In the genomic region with DNA sequence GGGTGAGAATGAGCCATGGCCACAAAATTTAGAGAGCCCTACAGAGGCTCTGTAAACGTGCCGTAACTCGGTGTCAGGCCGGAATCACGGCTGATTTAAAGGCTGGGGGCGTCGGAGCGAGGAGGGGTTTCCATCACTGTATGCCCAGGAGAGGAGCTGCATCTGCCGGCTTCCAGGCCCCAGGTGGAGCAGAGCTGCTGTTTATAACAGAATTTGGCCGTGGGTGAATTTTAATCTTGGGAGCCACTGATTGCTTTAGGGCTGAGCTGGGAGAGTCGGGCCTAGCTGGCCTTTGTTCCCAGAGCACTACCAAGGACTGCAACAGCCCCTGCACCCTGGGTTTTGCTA, we compare ENCODE assay signal across 12 mouse cellular contexts.
DNase-seq lines count a peak whose midpoint lies in the region; ATAC-seq lines count a peak whose summit lies in the region.
"Had no signal": no experiment of that assay in that cellular context is flagged by ENCODE, and none has a peak within 500 bp of the region (broad histone marks: within the 10 kb centered on the region; RNA-seq: fewer than 3 reads in every experiment).

No protein-coding gene starts in this region.

- H3K4me1 ChIP-seq in midbrain, embryonic 10.5 days, result peaks cover 9% of the 10 kb centered on the region
- H3K4me1 ChIP-seq in midbrain, embryonic 16.5 days (ENCODE audit: control insufficient read depth, insufficient read depth, low read length), result no peaks in the 10 kb centered on the region; the same call in 1 of the 2 replicates
- peaks cover 33% of the 10 kb centered on the region for H3K4me1 ChIP-seq in hindbrain, embryonic 12.5 days
- H3K4me1 ChIP-seq in limb, embryonic 13.5 days, result peaks cover 34% of the 10 kb centered on the region
- H3K4me1 ChIP-seq in neural tube, embryonic 14.5 days (ENCODE audit: control insufficient read depth, insufficient read depth, low read length), result peaks cover 20% of the 10 kb centered on the region

- peak overlapping the region; percentile 67 for H3K27ac ChIP-seq in midbrain, embryonic 10.5 days (replicated peaks)
- H3K27ac ChIP-seq in midbrain, embryonic 16.5 days (ENCODE audit: low read length), result no peak overlapping the region
- peak overlapping the region; percentile 86 for H3K27ac ChIP-seq in hindbrain, embryonic 12.5 days
- peak overlapping the region; percentile 55; the same call in 1 of the 2 replicates for H3K27ac ChIP-seq in limb, embryonic 13.5 days
- H3K27ac ChIP-seq in neural tube, embryonic 14.5 days (ENCODE audit: low read depth, low read length), result peak overlapping the region; percentile 75
- H3K27ac ChIP-seq: embryonic facial prominence, embryonic 12.5 days had no signal

- no peak for ATAC-seq in midbrain, embryonic 16.5 days
- peak; percentile 71 for ATAC-seq in hindbrain, embryonic 12.5 days (ENCODE audit: low FRiP score)
- ATAC-seq in limb, embryonic 13.5 days (ENCODE audit: low FRiP score, low read depth), result no peak
- ATAC-seq in neural tube, embryonic 14.5 days (ENCODE audit: low read depth), result peak; percentile 74

- H3K9ac ChIP-seq in midbrain, embryonic 16.5 days (ENCODE audit: low read depth, low read length), result no peak overlapping the region
- no peak overlapping the region for H3K9ac ChIP-seq in hindbrain, embryonic 12.5 days
- no peak overlapping the region for H3K9ac ChIP-seq in limb, embryonic 13.5 days
- H3K9ac ChIP-seq in neural tube, embryonic 14.5 days (replicated peaks; ENCODE audit: low read depth, low read length), result 0 out of 2 replicates have a peak overlapping the region, but pooled peaks have one; percentile 7
- H3K9ac ChIP-seq: embryonic facial prominence, embryonic 12.5 days had no signal

- no peaks in the 10 kb centered on the region for H3K27me3 ChIP-seq in midbrain, embryonic 10.5 days (ENCODE audit: low read depth, poor library complexity, severe bottlenecking)
- H3K27me3 ChIP-seq in midbrain, embryonic 16.5 days (ENCODE audit: control insufficient read depth, insufficient read depth, low read depth, low read length), result no peaks in the 10 kb centered on the region
- H3K27me3 ChIP-seq in hindbrain, embryonic 12.5 days, result no peaks in the 10 kb centered on the region
- no peaks in the 10 kb centered on the region for H3K27me3 ChIP-seq in limb, embryonic 13.5 days
- H3K27me3 ChIP-seq in neural tube, embryonic 14.5 days (ENCODE audit: control insufficient read depth, insufficient read depth, low read length), result no peaks in the 10 kb centered on the region
- H3K27me3 ChIP-seq: embryonic facial prominence, embryonic 12.5 days had no signal

- intact Hi-C loops in left cerebral cortex, postnatal 14 days (cut with DNase I), result no loop called here

- H3K4me2 ChIP-seq in midbrain, embryonic 16.5 days (ENCODE audit: low read length), result no peak overlapping the region
- H3K4me2 ChIP-seq in hindbrain, embryonic 12.5 days (replicated peaks), result 0 out of 2 replicates have a peak overlapping the region, but pooled peaks have one; percentile 3
- H3K4me2 ChIP-seq in limb, embryonic 13.5 days (replicated peaks), result peak overlapping the region; percentile 33; the same call in 1 of the 2 replicates
- H3K4me2 ChIP-seq in neural tube, embryonic 14.5 days (ENCODE audit: low read depth, low read length), result no peak overlapping the region
- H3K4me2 ChIP-seq: embryonic facial prominence, embryonic 12.5 days had no signal

- no peak overlapping the region for H3K4me3 ChIP-seq in midbrain, embryonic 10.5 days
- no peak overlapping the region for H3K4me3 ChIP-seq in midbrain, embryonic 16.5 days (ENCODE audit: low read depth, low read length)
- no peak overlapping the region for H3K4me3 ChIP-seq in hindbrain, embryonic 12.5 days
- H3K4me3 ChIP-seq in limb, embryonic 13.5 days, result no peak overlapping the region
- no peak overlapping the region for H3K4me3 ChIP-seq in neural tube, embryonic 14.5 days (ENCODE audit: low read depth, low read length)
- H3K4me3 ChIP-seq: embryonic facial prominence, embryonic 12.5 days had no signal

- WGBS in midbrain, embryonic 10.5 days, result 83% methylated on average over 11 of the region's 11 CpGs
- WGBS in midbrain, embryonic 16.5 days, result 54% methylated on average over 11 of the region's 11 CpGs
- 56% methylated on average over 11 of the region's 11 CpGs for WGBS in hindbrain, embryonic 12.5 days
- WGBS in limb, embryonic 13.5 days, result 26% methylated on average over 11 of the region's 11 CpGs
- 17% methylated on average over 11 of the region's 11 CpGs for WGBS in neural tube, embryonic 14.5 days

- H3K36me3 ChIP-seq in midbrain, embryonic 10.5 days, result no peaks in the 10 kb centered on the region
- H3K36me3 ChIP-seq in midbrain, embryonic 16.5 days (ENCODE audit: control insufficient read depth, insufficient read depth, low read length), result no peaks in the 10 kb centered on the region
- no peaks in the 10 kb centered on the region for H3K36me3 ChIP-seq in hindbrain, embryonic 12.5 days
- no peaks in the 10 kb centered on the region for H3K36me3 ChIP-seq in limb, embryonic 13.5 days
- H3K36me3 ChIP-seq in neural tube, embryonic 14.5 days (ENCODE audit: control insufficient read depth, insufficient read depth, low read length), result no peaks in the 10 kb centered on the region
- H3K36me3 ChIP-seq: embryonic facial prominence, embryonic 12.5 days had no signal

- peaks cover 10% of the 10 kb centered on the region; the same call in 1 of the 2 replicates for H3K9me3 ChIP-seq in midbrain, embryonic 10.5 days (replicated peaks)
- peaks cover 9% of the 10 kb centered on the region; the same call in 1 of the 2 replicates for H3K9me3 ChIP-seq in midbrain, embryonic 16.5 days (replicated peaks; ENCODE audit: control insufficient read depth, low read length, poor library complexity, severe bottlenecking)
- peaks cover 10% of the 10 kb centered on the region; the same call in 1 of the 2 replicates for H3K9me3 ChIP-seq in hindbrain, embryonic 12.5 days (replicated peaks)
- peaks cover 5% of the 10 kb centered on the region; the same call in 1 of the 2 replicates for H3K9me3 ChIP-seq in limb, embryonic 13.5 days
- no peaks in the 10 kb centered on the region for H3K9me3 ChIP-seq in neural tube, embryonic 14.5 days (ENCODE audit: control insufficient read depth, low read length)

- DNase-seq in midbrain, embryonic 10.5 days (ENCODE audit: low spot score), result no peak
- DNase-seq in left cerebral cortex, adult 9 months (ENCODE audit: low spot score in 2 of 2), result no peak
- DNase-seq in left cerebral cortex, postnatal 14 days (ENCODE audit: low spot score in 2 of 2), result no peak
- DNase-seq: cerebellum, adult 11-12 months; heart, postnatal 10 days; kidney, adult 2 months; layer of hippocampus, postnatal 36 days had no signal

Comparison
In these comparisons a context has a peak if more than half of its experiments do, and no peak if none do; other contexts are left out.
1. ATAC-seq: peak in hindbrain, embryonic 12.5 days (single experiment) and neural tube, embryonic 14.5 days (single experiment); none in midbrain, embryonic 16.5 days (single experiment) and limb, embryonic 13.5 days (single experiment).
2. H3K4me2 ChIP-seq: peak in hindbrain, embryonic 12.5 days (single experiment) and limb, embryonic 13.5 days (single experiment); none in midbrain, embryonic 16.5 days (single experiment) and neural tube, embryonic 14.5 days (single experiment).